Mouse (Mus musculus): ENCODE data around the gene Mfsd14a.

Gene Mfsd14a

DNA sequence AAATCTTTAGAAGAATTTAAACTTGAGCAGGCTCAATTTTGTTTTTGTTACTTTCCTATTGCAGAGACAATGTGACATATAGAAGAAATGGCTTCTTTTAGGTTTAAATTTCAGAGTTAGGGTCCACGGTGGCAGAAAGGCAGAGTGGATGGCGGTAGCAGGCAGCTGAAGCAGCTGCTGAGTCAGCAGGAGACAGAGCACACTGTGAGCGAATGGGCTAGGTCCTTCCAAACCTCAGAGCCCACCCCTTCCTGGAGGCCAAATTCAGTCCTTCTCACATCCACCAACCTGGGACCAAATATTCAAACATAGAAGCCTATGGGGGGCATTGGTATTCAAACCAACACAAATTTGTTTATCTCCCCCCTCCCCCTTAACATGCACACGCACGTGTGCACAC lies 60.7 kb downstream of the Mfsd14a start:
- DNase-seq (ENCODE audit: low read depth, low spot score): no peak

DNA sequence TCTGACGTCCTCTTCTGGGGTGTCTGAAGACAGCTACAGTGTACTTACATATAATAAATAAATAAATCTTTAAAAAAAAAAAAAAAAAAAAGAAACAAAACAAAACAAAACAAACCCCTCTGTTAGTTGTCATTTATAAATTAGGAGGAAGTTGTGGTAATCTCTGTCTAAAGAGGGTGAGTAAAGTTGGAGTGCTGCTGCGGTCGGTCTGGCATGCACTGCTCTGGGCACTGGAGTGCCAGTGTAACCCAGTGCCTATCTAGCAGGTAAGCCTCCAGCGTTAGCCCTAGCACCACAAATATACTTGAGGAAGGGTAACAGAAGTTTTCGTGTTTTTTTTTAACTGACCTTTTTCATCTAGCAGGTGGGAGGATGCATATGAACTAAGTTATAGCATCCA lies 61.5 kb downstream of the Mfsd14a start:
- no peak for DNase-seq (ENCODE audit: low read depth, low spot score)

DNA sequence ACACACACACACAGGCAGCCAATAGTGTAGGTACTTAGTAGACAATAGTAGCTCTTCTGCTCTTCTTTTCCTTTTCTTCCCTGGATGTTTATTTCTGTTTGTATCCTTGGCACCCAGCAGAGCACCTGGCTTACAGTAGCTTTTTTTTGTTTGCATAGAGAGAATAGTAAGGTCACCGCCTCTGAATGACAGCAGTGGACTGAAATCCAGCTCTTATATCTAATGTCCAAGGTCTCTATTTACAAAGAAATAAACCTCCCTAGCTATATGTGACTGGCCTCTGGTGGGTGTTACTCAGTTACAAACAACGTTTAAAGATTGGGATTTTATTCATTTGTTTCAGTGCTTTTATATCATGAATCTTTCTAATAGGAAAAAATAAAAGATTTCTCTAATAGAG lies 62.8 kb downstream of the Mfsd14a start:
- no peak for DNase-seq (ENCODE audit: low read depth, low spot score)

DNA sequence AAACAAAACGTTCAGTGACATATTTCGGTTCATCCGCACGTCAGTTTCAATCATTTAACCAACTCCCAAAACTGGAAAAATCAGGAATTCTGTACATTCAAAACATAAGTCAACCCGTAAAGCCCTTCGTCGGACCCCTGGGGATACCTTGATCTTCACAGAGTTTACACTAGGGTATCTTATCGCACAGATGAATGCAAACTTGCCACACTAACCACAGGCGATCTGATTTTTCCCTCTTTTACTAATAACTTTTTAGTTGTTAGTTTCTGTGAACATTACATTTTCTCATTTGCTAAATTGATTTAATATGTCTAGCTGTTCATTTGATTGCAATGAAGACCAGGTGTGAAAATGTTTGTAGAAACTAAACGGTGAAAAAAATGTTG lies 66.9 kb downstream of the Mfsd14a start:
- DNase-seq (ENCODE audit: low read depth, low spot score): no peak

DNA sequence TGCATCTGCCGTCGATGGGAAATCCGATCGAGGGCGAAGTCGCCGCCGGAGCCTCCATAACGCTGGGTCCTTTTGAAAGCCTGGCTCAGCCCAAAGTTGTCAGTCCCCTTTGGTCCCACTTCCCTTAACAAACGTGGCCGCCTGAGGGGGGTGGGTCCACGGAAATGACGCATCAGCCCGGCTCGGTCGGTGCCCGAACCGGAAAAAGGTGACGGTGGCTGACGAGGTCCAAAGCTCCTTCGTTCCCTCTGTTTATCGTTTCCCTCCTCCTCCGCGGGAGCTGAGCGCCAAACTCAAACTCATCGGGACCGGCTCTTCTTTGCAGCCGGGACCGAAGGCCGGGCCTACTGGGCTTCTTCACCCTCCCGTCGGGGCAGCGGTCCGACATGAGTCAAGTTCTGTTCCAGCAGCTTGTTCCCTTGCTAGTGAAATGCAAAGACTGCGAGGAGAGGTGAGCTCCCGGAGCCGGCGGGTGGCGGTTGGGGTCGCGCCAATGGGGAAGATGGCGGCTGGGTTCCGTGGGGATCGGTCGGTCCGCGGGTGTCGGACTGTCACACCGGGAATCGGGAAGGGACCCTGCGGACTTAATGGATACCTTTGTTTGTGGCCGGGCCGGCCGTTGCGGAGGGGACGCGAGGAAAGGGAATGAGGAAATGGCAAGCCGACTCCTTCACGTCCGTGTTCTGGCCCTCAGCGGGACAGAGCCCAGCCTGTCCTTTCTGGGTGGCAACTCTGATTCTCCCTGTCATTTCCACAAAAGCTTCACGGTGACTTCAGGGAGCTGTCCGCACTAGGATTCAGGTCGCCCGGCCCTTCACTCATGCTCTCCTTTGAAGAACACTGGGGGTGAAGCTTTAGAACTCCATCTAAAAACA lies 67.5 kb downstream of the Mfsd14a start, which contains the start of gene Sass6:
Gene Sass6, plus strand, starts transcription at position 255 of the 875 bp plus-strand sequence.
- DNase-seq (ENCODE audit: low read depth, low spot score): peak; percentile 97

DNA sequence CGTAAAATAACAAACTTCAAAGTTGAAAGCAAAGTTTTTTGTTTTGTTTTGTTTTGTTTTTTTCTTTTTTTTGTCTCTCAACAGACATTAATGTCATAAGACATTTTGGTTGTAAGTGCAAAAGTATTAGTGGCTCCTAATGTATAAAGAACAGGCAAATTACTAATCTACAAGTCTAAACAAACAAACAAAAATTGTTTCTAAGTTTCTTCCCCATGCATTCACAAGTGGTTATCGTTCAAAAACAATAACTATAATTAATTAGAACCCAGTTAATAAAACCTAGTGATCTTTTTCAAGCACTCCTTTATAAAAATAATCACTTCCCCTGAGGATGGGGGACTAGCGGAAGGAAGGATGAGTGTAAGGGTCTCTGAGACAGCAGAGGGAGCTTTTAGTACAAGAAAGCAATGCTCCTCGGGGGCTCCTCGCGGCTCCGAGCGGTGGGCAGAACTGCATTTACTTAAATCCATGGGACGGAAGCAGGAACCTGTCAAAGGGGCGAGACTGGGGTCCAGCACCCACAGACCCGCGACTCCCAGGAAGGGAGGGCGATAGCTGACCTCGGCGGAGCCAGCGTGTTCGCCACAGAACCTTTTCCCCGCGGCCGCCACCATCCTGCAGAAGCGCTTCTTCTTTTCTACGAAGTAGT lies 68.3 kb downstream of the Mfsd14a start:
- peak; percentile 58 for DNase-seq (ENCODE audit: low read depth, low spot score)

DNA sequence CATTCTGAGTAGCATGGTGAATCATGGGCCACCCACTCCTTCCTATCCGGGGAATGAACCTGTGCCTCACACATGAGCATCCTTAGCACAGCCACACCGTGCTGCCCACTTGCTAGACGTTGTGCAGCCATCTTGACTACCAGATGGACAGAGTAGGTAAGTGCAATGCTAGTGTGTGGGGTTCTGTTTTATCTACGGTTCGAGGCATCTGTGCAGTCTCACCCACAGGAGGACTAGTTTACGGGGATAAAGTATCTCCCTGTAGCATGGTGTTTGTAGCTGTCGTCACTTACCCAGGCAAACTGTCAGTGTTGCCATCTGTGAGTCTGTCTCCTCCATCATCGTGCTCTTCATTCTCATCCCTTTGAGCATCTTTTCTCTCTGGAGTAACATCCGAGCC lies 80.3 kb downstream of the Mfsd14a start:
- DNase-seq (ENCODE audit: low read depth, low spot score): no peak
